In the genomic region with DNA sequence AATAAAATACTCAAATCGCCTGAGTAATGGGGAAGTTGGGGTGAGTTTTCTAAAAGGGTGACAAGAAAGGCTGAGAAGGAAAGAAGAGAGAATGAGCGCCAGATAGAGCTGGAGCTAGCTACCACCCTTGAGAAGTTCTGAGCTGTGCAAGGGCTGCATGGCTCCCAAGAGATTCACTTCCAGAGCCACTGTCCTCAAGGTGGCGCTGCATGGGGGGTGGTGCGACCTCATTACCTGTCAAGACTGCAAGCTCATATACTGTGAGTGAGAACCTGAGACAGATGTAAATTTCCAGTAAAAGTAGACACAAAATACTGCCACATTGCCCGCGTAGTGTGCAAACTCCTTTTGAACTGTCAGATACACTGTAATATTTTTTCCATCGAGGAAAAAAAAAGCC, we compare ENCODE assay signal across 8 mouse cellular contexts.
DNase-seq lines count a peak whose midpoint lies in the region; TF ChIP-seq lines count a peak whose summit lies in the region.
"Had no signal": no experiment of that assay in that cellular context is flagged by ENCODE, and none has a peak within 500 bp of the region (broad histone marks: within the 10 kb centered on the region; RNA-seq: fewer than 3 reads in every experiment).

No protein-coding gene starts in this region.

- in situ Hi-C loops in CH12.LX (cut with MboI; ENCODE audit: low pct_ligation_motif_present, low pct_unique_long_range_greater_than_20kb, low sequenced_read_pairs), result no loop called here

- 57% methylated on average over 7 of the region's 7 CpGs for WGBS in kidney, adult 2 months

- DNase-seq in kidney, adult 2 months, result no peak
- no peak for DNase-seq in kidney, postnatal 25 days
- DNase-seq in 3T3-L1 (ENCODE audit: low read depth, low spot score), result peak; percentile 9
- DNase-seq in CH12.LX (ENCODE audit: extremely low read depth), result peak; percentile 45
- peak; percentile 6 for DNase-seq in induced T-regulatory cell, adult 2 months (ENCODE audit: low read depth)
- no peak for DNase-seq in natural killer cell, adult 2 months (ENCODE audit: low spot score in 2 of 2)
- no peak for DNase-seq in urinary bladder, adult 2 months (ENCODE audit: low spot score)
- DNase-seq: forebrain, postnatal 0 days had no signal

- TF ChIP-seq EP300 in CH12.LX (IDR thresholded peaks at IDR 0.05; ENCODE audit: low read length), result no peak

- H3K36me3 ChIP-seq in kidney, adult 2 months (ENCODE audit: control insufficient read depth, insufficient read depth, low read length), result no peaks in the 10 kb centered on the region
- H3K36me3 ChIP-seq in CH12.LX (replicated peaks in 1 of 2; ENCODE audit: control insufficient read depth in 1 of 2, insufficient read depth in 1 of 2, low read length in 1 of 2), result no peaks in the 10 kb centered on the region

- H3K27me3 ChIP-seq in kidney, adult 2 months (replicated peaks; ENCODE audit: control insufficient read depth, insufficient read depth, low read length), result no peaks in the 10 kb centered on the region
- no peaks in the 10 kb centered on the region for H3K27me3 ChIP-seq in CH12.LX (replicated peaks)

- no peak overlapping the region for H3K27ac ChIP-seq in kidney, adult 2 months (ENCODE audit: insufficient read depth, low read depth, low read length)
- no peak overlapping the region for H3K27ac ChIP-seq in CH12.LX (ENCODE audit: insufficient read depth, low read depth)

- TF ChIP-seq POLR2A in kidney, adult 2 months (IDR thresholded peaks at IDR 0.05; ENCODE audit: low read depth, low read length), result no peak
- no peak for TF ChIP-seq POLR2A in CH12.LX (IDR thresholded peaks at IDR 0.05; ENCODE audit: low read depth, low read length)

- H3K9ac ChIP-seq in CH12.LX (ENCODE audit: insufficient read depth, low read depth), result no peak overlapping the region
- H3K9ac ChIP-seq: forebrain, postnatal 0 days had no signal

- H3K79me2 ChIP-seq in CH12.LX (replicated peaks; ENCODE audit: control insufficient read depth, extremely low read depth, insufficient read depth, poor library complexity, severe bottlenecking), result no peaks in the 10 kb centered on the region

- H3K9me3 ChIP-seq in CH12.LX (replicated peaks; ENCODE audit: low read length), result no peaks in the 10 kb centered on the region

- 0 out of 2 replicates have a peak, but pooled peaks have one; percentile 21 for TF ChIP-seq CTCF in kidney, adult 2 months (conservative IDR thresholded peaks at IDR 0.05; ENCODE audit: insufficient read depth, insufficient read length, low read depth, low read length)
- TF ChIP-seq CTCF in CH12.LX (conservative IDR thresholded peaks at IDR 0.05 in 1 of 2, IDR thresholded peaks at IDR 0.05 in 1 of 2; ENCODE audit: low read depth in 2 of 2, low read length in 2 of 2), result peak; percentile 15 to 65; a peak in 2 of 4 replicates

- H3K4me3 ChIP-seq in kidney, adult 2 months (ENCODE audit: insufficient read depth, low read depth, low read length), result no peak overlapping the region
- H3K4me3 ChIP-seq in CH12.LX (replicated peaks in 1 of 3; ENCODE audit: low read depth in 2 of 3, low read length in 2 of 3, poor library complexity in 1 of 3), result no peak overlapping the region

- no peak overlapping the region for H3K4me2 ChIP-seq in CH12.LX (ENCODE audit: insufficient read depth, low read depth, poor library complexity, severe bottlenecking)

- no peaks in the 10 kb centered on the region for H3K4me1 ChIP-seq in kidney, adult 2 months (ENCODE audit: control insufficient read depth, insufficient read depth, low read length)
- H3K4me1 ChIP-seq in CH12.LX (ENCODE audit: control insufficient read depth in 1 of 2, insufficient read depth in 2 of 2), result no peaks in the 10 kb centered on the region

- TF ChIP-seq RAD21 in CH12.LX (IDR thresholded peaks at IDR 0.05; ENCODE audit: low read depth, low read length), result peak; percentile 26

- dilution Hi-C loops in CH12.LX (cut with MboI; ENCODE audit: extremely low pct_ligation_motif_present, extremely low pct_unique_long_range_greater_than_20kb, low sequenced_read_pairs), result no loop called here

TF ChIP-seq in CH12.LX, 34 proteins besides CTCF, POLR2A, EP300 and RAD21:
- TF ChIP-seq GABPA (IDR thresholded peaks at IDR 0.05; ENCODE audit: insufficient replicate concordance, low read depth, low read length), result no peak
- peak; percentile 56 for TF ChIP-seq SMC3 (IDR thresholded peaks at IDR 0.05; ENCODE audit: low read depth, low read length)

Comparison
In these comparisons a context has a peak if more than half of its experiments do, and no peak if none do; other contexts are left out.
1. DNase-seq: peak in 3T3-L1 (single experiment), CH12.LX (single experiment) and induced T-regulatory cell, adult 2 months (single experiment); none in kidney, adult 2 months (single experiment), kidney, postnatal 25 days (0 of 2), natural killer cell, adult 2 months (0 of 2) and urinary bladder, adult 2 months (single experiment).